Mouse (Mus musculus) CD4-positive helper T cell, adult 2 months (primary cell): ENCODE measurements at regions not wholly inside any gene's neighbourhood (a gene's known extent, or its start where the extent isn't known, plus 50 kb on each side); places are given as distances from the start of the nearest gene placed in this dataset.

ENCODE experiments used
- DNase-seq: peaks from one replicate; pipeline ENCODE4 v3.0.0-alpha.2; 2012; ENCODE audit warnings: low read depth, missing footprints, low spot score

GRCm38 (mm10) chr1:55888711-55889366 is 483.1 kb downstream of the Plcl1 start:
- DNase-seq: no peak

- no peak for DNase-seq
These were observed 484.9 kb downstream of the Plcl1 start for GRCm38 (mm10) chr1:55890511-55891151.

GRCm38 (mm10) chr1:55891894-55892293 is 486.2 kb downstream of the Plcl1 start:
- DNase-seq: no peak

GRCm38 (mm10) chr1:55897572-55897971 is 491.9 kb downstream of the Plcl1 start:
- DNase-seq: no peak

GRCm38 (mm10) chr1:55898031-55898430 is 492.3 kb downstream of the Plcl1 start:
- DNase-seq: no peak

GRCm38 (mm10) chr1:55900033-55900432 is 494.3 kb downstream of the Plcl1 start:
- no peak for DNase-seq

GRCm38 (mm10) chr1:55903177-55903576 is 497.5 kb downstream of the Plcl1 start:
- no peak for DNase-seq

GRCm38 (mm10) chr1:55904571-55904970 is 498.9 kb downstream of the Plcl1 start:
- no peak for DNase-seq

GRCm38 (mm10) chr1:55905232-55905631 is 499.5 kb downstream of the Plcl1 start:
- DNase-seq: no peak

GRCm38 (mm10) chr1:55910024-55910423 is 504.3 kb downstream of the Plcl1 start:
- no peak for DNase-seq

GRCm38 (mm10) chr1:55914284-55914683 is 508.6 kb downstream of the Plcl1 start:
- DNase-seq: no peak

GRCm38 (mm10) chr1:55915940-55916339 is 510.2 kb downstream of the Plcl1 start:
- no peak for DNase-seq

- DNase-seq: no peak
These were observed 513.8 kb downstream of the Plcl1 start for GRCm38 (mm10) chr1:55919516-55919915.

GRCm38 (mm10) chr1:55946786-55947549 is 541.2 kb downstream of the Plcl1 start:
- DNase-seq: no peak

GRCm38 (mm10) chr1:55947618-55948283 is 542.0 kb downstream of the Plcl1 start:
- no peak for DNase-seq

GRCm38 (mm10) chr1:55949606-55950005 is 543.9 kb downstream of the Plcl1 start:
- no peak for DNase-seq

- no peak for DNase-seq
These were observed 552.2 kb downstream of the Plcl1 start for GRCm38 (mm10) chr1:55957804-55958445.

- DNase-seq: no peak
These were observed 554.6 kb downstream of the Plcl1 start for GRCm38 (mm10) chr1:55960291-55960690.

GRCm38 (mm10) chr1:55963867-55964266 is 558.1 kb downstream of the Plcl1 start:
- DNase-seq: no peak

GRCm38 (mm10) chr1:55966273-55966672 is 560.6 kb downstream of the Plcl1 start:
- DNase-seq: no peak

GRCm38 (mm10) chr1:55967869-55968268 is 562.1 kb downstream of the Plcl1 start:
- no peak for DNase-seq

GRCm38 (mm10) chr1:55977796-55978195 is 572.1 kb downstream of the Plcl1 start:
- DNase-seq: no peak
